Mouse (Mus musculus): ENCODE data around the gene Mrgprb8. TPM values are rescaled to one million over a fixed set of nuclear protein-coding genes. Genes with fewer than 3 reads are reported as not detected.

The Mrgprb8 gene
- polyA plus RNA-seq (2015; fragmentation: Illumina TruSeq; extraction: RNeasy Lipid Tissue Mini Kit (QIAGEN cat#74804); ENCODE audit: insufficient read depth, low replicate concordance), result not detected

GRCm38 (mm10) chr7:48388226-48388625, at the start of gene Mrgprb8:
Mrgprb8 (plus strand) TSS chr7:48388526.

Other genes starting within 250 kb of the Mrgprb8 start
- not detected for gene Mrgprb5, start 219.5 kb upstream of the Mrgprb8 start, polyA plus RNA-seq (2015; fragmentation: Illumina TruSeq; extraction: RNeasy Lipid Tissue Mini Kit (QIAGEN cat#74804); ENCODE audit: insufficient read depth, low replicate concordance)
- not detected for gene Mrgprb4, start 189.2 kb upstream of the Mrgprb8 start, polyA plus RNA-seq (2015; fragmentation: Illumina TruSeq; extraction: RNeasy Lipid Tissue Mini Kit (QIAGEN cat#74804); ENCODE audit: insufficient read depth, low replicate concordance)
- gene Mrgprb1, start 67.8 kb downstream of the Mrgprb8 start, polyA plus RNA-seq (2015; fragmentation: Illumina TruSeq; extraction: RNeasy Lipid Tissue Mini Kit (QIAGEN cat#74804); ENCODE audit: insufficient read depth, low replicate concordance), result 0.22 TPM
- 0.04 TPM for gene Mrgprx2, start 110.8 kb downstream of the Mrgprb8 start, polyA plus RNA-seq (2015; fragmentation: Illumina TruSeq; extraction: RNeasy Lipid Tissue Mini Kit (QIAGEN cat#74804); ENCODE audit: insufficient read depth, low replicate concordance)
- gene Mrgprb2, start 169.6 kb downstream of the Mrgprb8 start, polyA plus RNA-seq (2015; fragmentation: Illumina TruSeq; extraction: RNeasy Lipid Tissue Mini Kit (QIAGEN cat#74804); ENCODE audit: insufficient read depth, low replicate concordance), result not detected